Mouse (Mus musculus): Measurements from ENCODE around the gene Akt1. TPM values are rescaled to one million over a fixed set of nuclear protein-coding genes. Genes with fewer than 3 reads are reported as not detected.
A peak's percentile ranks its signal among the peaks of the same experiment; 100 is the strongest.

Gene Akt1
- polyA plus RNA-seq, 1 experiment, result 29.1 TPM

DNA sequence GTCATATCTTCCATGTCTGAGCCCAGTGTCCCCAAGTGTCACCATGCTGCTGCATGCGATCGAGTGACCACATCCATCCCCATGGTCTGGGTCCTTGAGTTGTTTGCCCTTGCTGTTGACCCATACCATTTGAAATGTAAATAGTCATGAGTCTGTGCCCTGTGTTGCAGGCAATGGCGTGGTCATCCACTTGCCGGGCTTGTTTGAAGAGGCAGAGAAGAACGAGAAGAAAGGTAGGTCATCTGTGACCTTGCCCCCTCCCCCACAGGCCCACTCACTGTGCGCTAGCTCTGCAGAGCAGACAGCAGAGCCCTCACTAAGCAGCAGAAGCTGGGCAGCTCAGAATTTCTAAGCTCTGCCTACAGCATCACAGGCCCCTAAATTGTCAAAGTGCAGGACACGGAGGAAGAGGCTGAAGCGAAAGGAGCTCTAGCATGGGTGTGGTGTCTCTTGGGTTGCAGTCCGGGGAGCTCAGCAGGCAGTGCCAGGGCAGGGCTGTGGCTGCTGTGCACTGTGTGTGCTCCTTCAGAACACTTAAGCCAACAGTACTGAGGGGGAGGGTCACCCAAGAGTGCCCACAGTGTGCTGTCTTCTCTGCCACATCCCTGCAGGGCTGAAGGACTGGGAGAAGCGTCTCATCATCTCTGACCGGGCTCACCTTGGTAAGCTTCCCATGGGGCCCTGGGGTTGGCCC, 42.5 kb downstream of the Akt1 start:
- TF ChIP-seq POLR2A (IDR thresholded peaks at IDR 0.05; ENCODE audit: control insufficient read depth, low read depth, low read length) (no peak), CTCF (IDR thresholded peaks at IDR 0.05; ENCODE audit: control insufficient read depth, insufficient read depth, insufficient replicate concordance, low read depth, low read length) (no peak)
- Histone ChIP-seq H3K4me1 (ENCODE audit: control insufficient read depth, insufficient read depth, low read length) (peaks cover 9% of the 10 kb centered on the region), H3K27me3 (ENCODE audit: control insufficient read depth, insufficient read depth, low read length) (no peaks in the 10 kb centered on the region), H3K27ac (ENCODE audit: control insufficient read depth, insufficient read depth, low read depth, low read length) (no peak overlapping the region), H3K4me3 (ENCODE audit: control insufficient read depth, low read depth, low read length) (no peak overlapping the region), H3K36me3 (ENCODE audit: control insufficient read depth, insufficient read depth, low read length) (no peaks in the 10 kb centered on the region)

- Histone ChIP-seq H3K36me3 (ENCODE audit: control insufficient read depth, insufficient read depth, low read length) (no peaks in the 10 kb centered on the region), H3K4me1 (ENCODE audit: control insufficient read depth, insufficient read depth, low read length) (peaks cover 9% of the 10 kb centered on the region), H3K27me3 (ENCODE audit: control insufficient read depth, insufficient read depth, low read length) (no peaks in the 10 kb centered on the region), H3K27ac (ENCODE audit: control insufficient read depth, insufficient read depth, low read depth, low read length) (no peak overlapping the region), H3K4me3 (ENCODE audit: control insufficient read depth, low read depth, low read length) (no peak overlapping the region)
- TF ChIP-seq CTCF (IDR thresholded peaks at IDR 0.05; ENCODE audit: control insufficient read depth, insufficient read depth, insufficient replicate concordance, low read depth, low read length) (no peak), POLR2A (IDR thresholded peaks at IDR 0.05; ENCODE audit: control insufficient read depth, low read depth, low read length) (no peak)
Measured at GRCm38 (mm10) chr12:112631472-112631871, 43.2 kb downstream of the Akt1 start.

DNA sequence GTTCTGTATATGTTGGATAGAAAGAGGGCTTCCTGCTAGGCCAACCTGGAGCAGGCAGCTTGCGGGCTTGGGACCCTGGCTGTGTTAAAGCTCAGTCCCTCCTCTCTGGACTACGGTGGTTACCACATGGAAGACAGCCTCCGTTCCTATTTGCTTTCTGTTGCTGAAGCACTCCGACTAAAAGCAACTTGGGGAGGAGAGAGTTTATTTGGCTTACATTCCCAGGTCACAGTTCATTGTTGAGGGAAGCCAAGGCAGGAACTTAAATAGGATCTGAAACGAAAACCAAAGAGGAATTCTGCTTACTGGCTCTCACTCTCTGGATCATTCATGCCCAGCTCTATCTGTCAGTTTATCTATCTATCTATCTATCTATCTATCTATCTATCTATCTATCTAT, 43.9 kb downstream of the Akt1 start:
- H3K4me1 ChIP-seq (ENCODE audit: control insufficient read depth, insufficient read depth, low read length), result peaks cover 9% of the 10 kb centered on the region
- H3K36me3 ChIP-seq (ENCODE audit: control insufficient read depth, insufficient read depth, low read length), result no peaks in the 10 kb centered on the region
- TF ChIP-seq CTCF (IDR thresholded peaks at IDR 0.05; ENCODE audit: control insufficient read depth, insufficient read depth, insufficient replicate concordance, low read depth, low read length), result no peak
- TF ChIP-seq POLR2A (IDR thresholded peaks at IDR 0.05; ENCODE audit: control insufficient read depth, low read depth, low read length), result no peak
- no peak overlapping the region for H3K4me3 ChIP-seq (ENCODE audit: control insufficient read depth, low read depth, low read length)
- no peak overlapping the region for H3K27ac ChIP-seq (ENCODE audit: control insufficient read depth, insufficient read depth, low read depth, low read length)
- H3K27me3 ChIP-seq (ENCODE audit: control insufficient read depth, insufficient read depth, low read length), result no peaks in the 10 kb centered on the region

DNA sequence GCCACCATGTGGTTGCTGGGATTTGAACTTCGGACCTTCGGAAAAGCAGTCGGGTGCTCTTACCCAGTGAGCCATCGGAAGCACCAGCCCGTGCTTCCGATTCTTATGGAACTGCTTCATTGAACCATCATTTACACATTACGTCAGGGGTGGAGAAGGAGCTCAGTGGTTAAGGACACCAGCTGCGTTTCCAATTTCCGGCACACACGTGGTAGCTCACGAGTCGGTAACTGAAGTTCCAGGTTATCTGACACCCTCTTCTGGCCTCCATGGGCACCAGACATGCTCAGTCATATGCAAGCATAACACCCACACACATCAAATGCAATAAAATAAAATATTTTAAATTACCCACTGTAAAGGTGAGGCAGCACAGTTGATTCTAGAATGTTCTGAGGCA, 44.7 kb downstream of the Akt1 start:
- no peak overlapping the region for H3K4me3 ChIP-seq (ENCODE audit: control insufficient read depth, low read depth, low read length)

GRCm38 (mm10) chr12:112628928-112629721, 45.6 kb downstream of the Akt1 start:
- Histone ChIP-seq H3K36me3 (ENCODE audit: control insufficient read depth, insufficient read depth, low read length) (no peaks in the 10 kb centered on the region), H3K27ac (ENCODE audit: control insufficient read depth, insufficient read depth, low read depth, low read length) (peak overlapping the region; percentile 25; the same call in 1 of the 2 replicates), H3K4me1 (ENCODE audit: control insufficient read depth, insufficient read depth, low read length) (peaks cover 9% of the 10 kb centered on the region), H3K4me3 (ENCODE audit: control insufficient read depth, low read depth, low read length) (peak overlapping the region; percentile 46), H3K27me3 (ENCODE audit: control insufficient read depth, insufficient read depth, low read length) (no peaks in the 10 kb centered on the region)
- no peak; the same call in 1 of the 2 replicates for TF ChIP-seq CTCF (IDR thresholded peaks at IDR 0.05; ENCODE audit: control insufficient read depth, insufficient read depth, insufficient replicate concordance, low read depth, low read length)
- TF ChIP-seq POLR2A (IDR thresholded peaks at IDR 0.05; ENCODE audit: control insufficient read depth, low read depth, low read length), result peak; percentile 35; the same call in 1 of the 2 replicates

More for the DNA sequence above, 44.7 kb downstream of the Akt1 start:
- Histone ChIP-seq H3K27me3 (ENCODE audit: control insufficient read depth, insufficient read depth, low read length) (no peaks in the 10 kb centered on the region), H3K4me1 (ENCODE audit: control insufficient read depth, insufficient read depth, low read length) (peaks cover 9% of the 10 kb centered on the region), H3K27ac (ENCODE audit: control insufficient read depth, insufficient read depth, low read depth, low read length) (no peak overlapping the region), H3K36me3 (ENCODE audit: control insufficient read depth, insufficient read depth, low read length) (no peaks in the 10 kb centered on the region)
- TF ChIP-seq POLR2A (IDR thresholded peaks at IDR 0.05; ENCODE audit: control insufficient read depth, low read depth, low read length) (no peak), CTCF (IDR thresholded peaks at IDR 0.05; ENCODE audit: control insufficient read depth, insufficient read depth, insufficient replicate concordance, low read depth, low read length) (no peak)

- Histone ChIP-seq H3K27ac (ENCODE audit: control insufficient read depth, insufficient read depth, low read depth, low read length) (no peak overlapping the region), H3K36me3 (ENCODE audit: control insufficient read depth, insufficient read depth, low read length) (no peaks in the 10 kb centered on the region), H3K4me1 (ENCODE audit: control insufficient read depth, insufficient read depth, low read length) (peaks cover 9% of the 10 kb centered on the region), H3K4me3 (ENCODE audit: control insufficient read depth, low read depth, low read length) (peak overlapping the region; percentile 3; the same call in 1 of the 2 replicates), H3K27me3 (ENCODE audit: control insufficient read depth, insufficient read depth, low read length) (no peaks in the 10 kb centered on the region)
- TF ChIP-seq POLR2A (IDR thresholded peaks at IDR 0.05; ENCODE audit: control insufficient read depth, low read depth, low read length) (no peak), CTCF (IDR thresholded peaks at IDR 0.05; ENCODE audit: control insufficient read depth, insufficient read depth, insufficient replicate concordance, low read depth, low read length) (no peak)
Measured at GRCm38 (mm10) chr12:112628197-112628596, 46.5 kb downstream of the Akt1 start.

Measured in testis, adult 2 months (tissue).